Mouse (Mus musculus) spleen, adult 2 months (tissue): Measurements from ENCODE around the gene Hoxa4. TPM values are rescaled to one million over a fixed set of nuclear protein-coding genes. Genes with fewer than 3 reads are reported as not detected.
A peak's percentile ranks its signal among the peaks of the same experiment; 100 is the strongest.

Source experiments
- DNase-seq, 2 experiments: peaks; one replicate each; pipeline versions ENCODE4 v3.0.0 to v3.0.0-alpha.2; 2012 to 2021; ENCODE audit warnings: low spot score in 2 of 2, low read depth in 1 of 2
- H3K27ac ChIP-seq: fragments of 200-500 bp; 2 replicates; pipeline ENCODE4 v1.5.1; 2012; ENCODE audit warnings: low read length, inconsistent platforms; ENCODE audit not compliant: insufficient read depth
- H3K27me3 ChIP-seq: fragments of 200-500 bp; 2 replicates; pipeline ENCODE4 v1.6.1; 2012; ENCODE audit warnings: mild to moderate bottlenecking, moderate library complexity, low read length, inconsistent platforms; ENCODE audit not compliant: control insufficient read depth, insufficient read depth
- H3K36me3 ChIP-seq: fragments of 200-500 bp; 2 replicates; pipeline ENCODE4 v1.6.1; 2012; ENCODE audit warnings: mild to moderate bottlenecking, low read length, inconsistent platforms; ENCODE audit not compliant: control insufficient read depth, insufficient read depth
- H3K4me1 ChIP-seq: fragments of 200-500 bp; 2 replicates; pipeline ENCODE4 v1.6.1; 2011; ENCODE audit warnings: inconsistent platforms; ENCODE audit not compliant: control insufficient read depth, insufficient read depth, insufficient read length
- H3K4me3 ChIP-seq: fragments of 200-500 bp; 2 replicates; pipeline ENCODE4 v1.5.1; 2011; ENCODE audit warnings: mild to moderate bottlenecking, inconsistent platforms; ENCODE audit not compliant: insufficient read depth, insufficient read length; ENCODE audit errors: extremely low read depth
- CTCF ChIP-seq: fragments of 200-500 bp; IDR thresholded peaks from 2 replicates; pipeline ENCODE4 v1.5.1; 2011; ENCODE audit warnings: mild to moderate bottlenecking, inconsistent platforms; ENCODE audit not compliant: insufficient read depth, insufficient read length, insufficient replicate concordance; ENCODE audit errors: extremely low read depth
- POLR2A ChIP-seq: fragments of 200-500 bp; IDR thresholded peaks from 2 replicates; pipeline ENCODE4 v1.6.1; 2011; ENCODE audit warnings: low read depth, low read length, inconsistent platforms
- whole genome bisulfite sequencing: fragments of 180-500 bp; shearing (Covaris S2); methylation state at CpG from one replicate; pipeline ENCODE4 v1.1.7; 2018; 5-methylcytosine and 5-hydroxymethylcytosine counted together
- polyA plus RNA-seq: library from polyadenylated mRNA; depleted of rRNA; stranded (reverse); fragments of >200 nt; gene quantifications from 2 replicates; pipeline ENCODE4 v1.2.3, GENCODE M21; 2012

Hoxa4 gene
- polyA plus RNA-seq, 1 experiment = 0.68 TPM

- no peak for DNase-seq
- peaks cover 12% of the 10 kb centered on the region for H3K4me1 ChIP-seq
- no peak for TF ChIP-seq CTCF
- no peak for TF ChIP-seq POLR2A
- no peaks in the 10 kb centered on the region for H3K36me3 ChIP-seq
- H3K4me3 ChIP-seq = no peak overlapping the region
- H3K27ac ChIP-seq = no peak overlapping the region
- peaks cover 49% of the 10 kb centered on the region for H3K27me3 ChIP-seq
- WGBS = 39% methylated on average over 14 of the region's 14 CpGs
These were observed 27.2 kb upstream of the Hoxa4 start for GRCm38 (mm10) chr6:52218643-52219215.

GRCm38 (mm10) chr6:52217895-52218642, 26.5 kb upstream of the Hoxa4 start:
- TF ChIP-seq POLR2A = no peak
- no peak for TF ChIP-seq CTCF
- WGBS = 16% methylated on average over 23 of the region's 23 CpGs
- H3K27me3 ChIP-seq = peaks cover 53% of the 10 kb centered on the region
- H3K4me1 ChIP-seq = peaks cover 12% of the 10 kb centered on the region
- H3K36me3 ChIP-seq = no peaks in the 10 kb centered on the region
- H3K4me3 ChIP-seq = peak overlapping the region; percentile 46; the same call in 1 of the 2 replicates
- no peak for DNase-seq
- no peak overlapping the region for H3K27ac ChIP-seq

GRCm38 (mm10) chr6:52217459-52217768, 25.9 kb upstream of the Hoxa4 start:
- TF ChIP-seq POLR2A (no peak), CTCF (no peak)

GRCm38 (mm10) chr6:52216691-52217458, 25.3 kb upstream of the Hoxa4 start:
- Histone ChIP-seq H3K27me3 (peaks cover 52% of the 10 kb centered on the region), H3K4me3 (peak overlapping the region; percentile 46), H3K4me1 (peaks cover 15% of the 10 kb centered on the region), H3K36me3 (no peaks in the 10 kb centered on the region), H3K27ac (no peak overlapping the region)
- no peak for DNase-seq
- WGBS = 1% methylated on average over 60 of the region's 60 CpGs
- TF ChIP-seq CTCF (no peak), POLR2A (no peak)

More at GRCm38 (mm10) chr6:52217459-52217768, 25.9 kb upstream of the Hoxa4 start:
- Histone ChIP-seq H3K4me1 (peaks cover 15% of the 10 kb centered on the region), H3K36me3 (no peaks in the 10 kb centered on the region), H3K27ac (no peak overlapping the region), H3K4me3 (peak overlapping the region; percentile 46), H3K27me3 (peaks cover 55% of the 10 kb centered on the region)
- DNase-seq = no peak
- 1% methylated on average over 25 of the region's 25 CpGs for WGBS

DNA sequence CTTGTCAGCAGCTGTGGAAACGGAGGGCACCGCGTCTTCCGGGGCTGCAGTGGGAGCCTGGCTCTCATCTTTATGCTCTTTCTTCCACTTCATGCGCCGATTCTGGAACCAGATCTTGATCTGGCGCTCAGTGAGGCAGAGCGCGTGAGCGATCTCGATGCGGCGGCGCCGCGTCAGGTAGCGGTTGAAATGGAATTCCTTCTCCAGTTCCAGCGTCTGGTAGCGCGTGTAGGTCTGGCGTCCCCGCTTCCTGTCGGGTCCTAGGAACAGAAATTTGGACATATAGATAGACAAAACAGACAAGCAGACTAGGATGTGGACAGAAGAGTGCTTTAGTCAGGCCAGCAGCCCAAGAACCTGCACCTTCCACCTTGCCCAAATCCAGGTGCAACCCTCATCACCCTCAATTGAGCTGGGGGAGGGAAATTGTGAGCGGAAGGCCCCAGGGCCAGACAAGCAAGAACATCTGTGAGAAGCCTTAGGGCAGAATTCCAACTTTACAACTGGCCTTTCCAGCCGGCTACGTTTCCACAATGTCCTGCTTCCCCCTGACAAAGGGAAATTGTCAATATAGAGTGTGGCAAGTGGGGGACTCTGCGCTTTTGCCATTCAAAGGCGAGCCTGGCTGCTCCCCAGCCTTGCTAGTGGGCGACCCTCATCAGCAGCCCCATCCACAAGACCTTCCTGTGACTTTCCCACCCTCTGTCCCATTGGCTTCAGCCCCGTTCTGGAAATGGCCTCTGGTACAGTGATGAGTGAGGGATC, 24.4 kb upstream of the Hoxa4 start:
- Histone ChIP-seq H3K36me3 (no peaks in the 10 kb centered on the region), H3K4me1 (peaks cover 15% of the 10 kb centered on the region), H3K27me3 (peaks cover 49% of the 10 kb centered on the region), H3K4me3 (no peak overlapping the region), H3K27ac (no peak overlapping the region)
- DNase-seq = no peak
- WGBS = 16% methylated on average over 30 of the region's 30 CpGs
- TF ChIP-seq CTCF (no peak), POLR2A (no peak)

- Histone ChIP-seq H3K27ac (no peak overlapping the region), H3K4me1 (peaks cover 15% of the 10 kb centered on the region), H3K4me3 (no peak overlapping the region), H3K36me3 (no peaks in the 10 kb centered on the region), H3K27me3 (peaks cover 45% of the 10 kb centered on the region)
- no peak for DNase-seq
- no peak for TF ChIP-seq POLR2A
- no peak for TF ChIP-seq CTCF
- 88% methylated on average over 3 of the region's 3 CpGs for WGBS
These were observed 23.5 kb upstream of the Hoxa4 start for GRCm38 (mm10) chr6:52215070-52215469.
